Mouse (Mus musculus): ENCODE data around the gene Cdkal1.

- TF ChIP-seq MYOG (IDR thresholded peaks at IDR 0.05; ENCODE audit: control insufficient read depth in 1 of 3, insufficient read depth in 1 of 3, insufficient read length in 2 of 3, low read depth in 2 of 3) (no peak), USF1 (IDR thresholded peaks at IDR 0.05; ENCODE audit: low read depth) (no peak), TCF12 (IDR thresholded peaks at IDR 0.05; ENCODE audit: insufficient read depth, poor library complexity, severe bottlenecking) (no peak)
Measured at GRCm38 (mm10) chr13:29807930-29808329, 47.5 kb downstream of the Cdkal1 start.

Measured in myocyte (in vitro differentiated cells).